Mouse (Mus musculus) heart, adult 2 months (tissue): ENCODE results near the gene Rbfox3.

Experiments used
- CTCF ChIP-seq: fragments of 200-600 bp; IDR thresholded peaks from 2 replicates; pipeline ENCODE4 v1.8.1; 2022; ENCODE audit warnings: antibody characterized with exemption, mild to moderate bottlenecking, moderate library complexity
- POLR2A ChIP-seq: fragments of 200-500 bp; IDR thresholded peaks from 2 replicates; pipeline ENCODE4 v1.6.1; 2011; ENCODE audit warnings: mild to moderate bottlenecking, low read depth, low read length, control low read depth; ENCODE audit not compliant: insufficient read depth

DNA sequence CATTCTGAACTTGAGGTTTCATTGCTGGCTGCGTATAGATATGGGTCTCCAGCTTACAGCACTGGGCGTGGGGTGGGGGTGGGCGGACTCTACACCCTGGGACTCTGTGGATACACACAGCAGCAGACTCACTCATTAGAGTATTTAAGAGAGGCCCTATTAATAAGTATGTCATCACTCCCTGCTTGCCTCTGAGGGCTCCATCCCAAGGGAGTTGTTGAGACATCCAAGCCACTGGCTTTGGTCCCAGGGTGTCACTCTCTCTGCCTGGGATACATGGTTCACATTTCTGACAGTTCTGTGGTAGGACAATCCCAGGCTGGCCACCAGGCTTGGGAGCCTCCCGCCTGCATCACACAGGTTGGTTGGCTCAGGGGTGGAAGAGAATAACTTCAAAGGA is 174.4 kb downstream of the Rbfox3 start:
- TF ChIP-seq CTCF: no peak
- TF ChIP-seq POLR2A: no peak
